ENCODE assay signal across 16 mouse cellular contexts in the genomic region with DNA sequence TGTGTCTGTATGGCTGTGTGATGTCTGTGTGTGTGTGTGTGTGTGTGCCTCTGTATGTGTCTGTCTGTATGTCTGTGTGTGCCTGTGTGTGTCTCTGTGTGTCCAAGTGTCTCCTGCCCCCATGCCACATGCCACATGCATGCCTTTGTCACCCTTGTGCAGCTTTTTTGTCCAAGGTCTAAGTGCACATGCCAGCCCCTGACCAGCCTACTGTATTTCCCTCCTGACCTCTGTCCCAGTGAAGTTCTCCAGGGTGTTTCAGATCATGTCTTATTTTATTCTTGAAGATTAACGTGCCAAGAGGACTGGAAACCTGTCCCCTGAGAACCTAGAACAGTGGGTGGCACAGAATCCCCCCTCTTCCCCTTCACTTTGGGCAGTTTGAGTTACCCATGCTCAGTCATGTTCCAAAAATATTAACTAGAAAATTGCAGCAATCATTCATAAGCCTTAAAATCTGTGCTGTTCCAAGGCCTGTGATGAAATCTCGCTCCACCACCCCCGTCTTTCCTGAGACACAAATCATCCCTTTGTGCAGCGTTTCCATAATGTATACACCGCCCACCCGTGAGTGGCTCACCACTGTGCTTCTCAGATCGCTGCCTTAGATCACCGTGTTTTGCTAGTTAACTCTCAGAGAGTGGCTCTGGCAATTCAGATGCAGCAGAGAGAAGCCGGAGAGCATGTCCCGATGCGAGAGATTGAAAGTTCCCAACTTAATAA.
DNase-seq lines count a peak whose midpoint lies in the region; ATAC-seq lines count a peak whose summit lies in the region.
"Had no signal": no experiment of that assay in that cellular context is flagged by ENCODE, and none has a peak within 500 bp of the region (broad histone marks: within the 10 kb centered on the region; RNA-seq: fewer than 3 reads in every experiment).

No protein-coding gene starts in this region.

- peak; percentile 86 for ATAC-seq in frontal cortex, adult (ENCODE audit: low TSS enrichment)
- ATAC-seq: hindbrain, embryonic 16.5 days; liver, embryonic 12.5 days had no signal

- DNase-seq in frontal cortex, postnatal 14 days (ENCODE audit: low spot score in 2 of 2): no peak
- peak; percentile 57 for DNase-seq in layer of hippocampus, adult 9-11 months
- DNase-seq in layer of hippocampus, postnatal 10 days (ENCODE audit: low spot score in 2 of 2): no peak
- DNase-seq in adipocyte (ENCODE audit: low spot score): peak; percentile 58
- peak; percentile 63 for DNase-seq in gonadal fat pad, adult 2 months (ENCODE audit: low read depth)
- no peak for DNase-seq in cerebellum, adult 9-11 months
- DNase-seq: cerebellum, adult 9-10 months; kidney, postnatal 4 days; lung, embryonic 14.5 days; lung, postnatal 4 days; midbrain, embryonic 14.5 days; spleen, adult 18-20 months; thymus, adult 18-20 months had no signal

Comparison
In these comparisons a context has a peak if more than half of its experiments do, and no peak if none do; other contexts are left out.
1. DNase-seq: peak in layer of hippocampus, adult 9-11 months (single experiment), adipocyte (single experiment) and gonadal fat pad, adult 2 months (single experiment); none in frontal cortex, postnatal 14 days (0 of 2), layer of hippocampus, postnatal 10 days (0 of 2) and cerebellum, adult 9-11 months (single experiment).